Mouse (Mus musculus) MEL (cell line): Measurements from ENCODE around the gene Srprb. TPM values are rescaled to one million over a fixed set of nuclear protein-coding genes. Genes with fewer than 3 reads are reported as not detected.
A peak's percentile ranks its signal among the peaks of the same experiment; 100 is the strongest.

ENCODE experiments used
- DNase-seq: peaks from one replicate; pipeline ENCODE4 v3.0.0; 2011; ENCODE audit warnings: low read depth, low spot score
- H3K27ac ChIP-seq: 2 replicates; pipeline ENCODE4 v1.5.1; 2012; ENCODE audit warnings: low read depth, mild to moderate bottlenecking, control low read depth, low read length, moderate library complexity; ENCODE audit not compliant: control insufficient read depth
- H3K27me3 ChIP-seq, 2 experiments: fragments of 150-350 bp in 1 of 2; sonication (generic) in 1 of 2; 2 replicates each; pipeline ENCODE4 v1.6.1; 2012; ENCODE audit warnings: low read length in 2 of 2, mild to moderate bottlenecking in 2 of 2, improper control_type of control experiment in 1 of 2, moderate library complexity in 1 of 2; ENCODE audit not compliant: insufficient read depth in 2 of 2, control insufficient read depth in 1 of 2
- H3K36me3 ChIP-seq, 2 experiments: 2 replicates each; pipeline ENCODE4 v1.6.1; 2012 to 2014; ENCODE audit warnings: low read length in 2 of 2, improper control_type of control experiment in 1 of 2, inconsistent platforms in 1 of 2, mild to moderate bottlenecking in 1 of 2; ENCODE audit not compliant: insufficient read depth in 2 of 2, control insufficient read depth in 1 of 2
- H3K4me1 ChIP-seq, 2 experiments: fragments of 150-350 bp in 1 of 2; sonication (generic) in 1 of 2; 2 replicates each; pipeline ENCODE4 v1.6.1; 2012; ENCODE audit warnings: low read length in 2 of 2, improper control_type of control experiment in 1 of 2, mild to moderate bottlenecking in 1 of 2; ENCODE audit not compliant: insufficient read depth in 2 of 2, control insufficient read depth in 1 of 2
- H3K4me3 ChIP-seq, 2 experiments: fragments of 150-350 bp in 1 of 2; sonication (generic) in 1 of 2; 2 replicates each; pipeline ENCODE4 v1.5.1; 2012; ENCODE audit warnings: low read depth in 2 of 2, low read length in 2 of 2, mild to moderate bottlenecking in 2 of 2, moderate library complexity in 2 of 2, control low read depth in 1 of 2, improper control_type of control experiment in 1 of 2; ENCODE audit not compliant: control insufficient read depth in 1 of 2, insufficient read depth in 1 of 2
- H3K79me2 ChIP-seq: 2 replicates; pipeline ENCODE4 v1.6.1; 2012; ENCODE audit warnings: mild to moderate bottlenecking, low read length, moderate library complexity; ENCODE audit not compliant: control insufficient read depth, poor library complexity, insufficient read depth
- H3K9ac ChIP-seq: 2 replicates; pipeline ENCODE4 v1.6.1; 2012; ENCODE audit warnings: low read depth, mild to moderate bottlenecking, control low read depth, low read length, moderate library complexity; ENCODE audit not compliant: control insufficient read depth, poor library complexity, severe bottlenecking
- H3K9me3 ChIP-seq: fragments of 150-350 bp; sonication (generic); replicated peaks from 2 replicates; pipeline ENCODE4 v1.6.1; 2012; ENCODE audit warnings: mild to moderate bottlenecking, low read length, improper control_type of control experiment, moderate library complexity; ENCODE audit not compliant: insufficient read depth
- BHLHE40 ChIP-seq: IDR thresholded peaks from 2 replicates; pipeline ENCODE4 v1.6.1; 2012; ENCODE audit warnings: low read depth, mild to moderate bottlenecking, inconsistent platforms, low read length, improper control_type of control experiment, borderline replicate concordance
- CHD2 ChIP-seq: IDR thresholded peaks from 2 replicates; pipeline ENCODE4 v1.6.1; 2011; ENCODE audit warnings: low read length, improper control_type of control experiment
- ETS1 ChIP-seq: IDR thresholded peaks from 2 replicates; pipeline ENCODE4 v1.6.1; 2012; ENCODE audit warnings: low read depth, mild to moderate bottlenecking, inconsistent platforms, low read length, improper control_type of control experiment, moderate library complexity
- GABPA ChIP-seq: IDR thresholded peaks from 2 replicates; pipeline ENCODE4 v1.6.1; 2012; ENCODE audit warnings: low read depth, mild to moderate bottlenecking, inconsistent platforms, low read length, improper control_type of control experiment, moderate library complexity
- GATA1 ChIP-seq: IDR thresholded peaks from 2 replicates; pipeline ENCODE4 v1.6.1; 2011; ENCODE audit warnings: low read depth, low read length, improper control_type of control experiment
- HCFC1 ChIP-seq: IDR thresholded peaks from 2 replicates; pipeline ENCODE4 v1.6.1; 2012; ENCODE audit warnings: low read depth, mild to moderate bottlenecking, inconsistent platforms, low read length, improper control_type of control experiment, moderate library complexity
- KAT2A ChIP-seq: conservative IDR thresholded peaks from 2 replicates; pipeline ENCODE4 v1.6.1; 2012; ENCODE audit warnings: low read depth, low read length, improper control_type of control experiment, inconsistent platforms
- MAFK ChIP-seq: IDR thresholded peaks from 2 replicates; pipeline ENCODE4 v1.6.1; 2011; ENCODE audit warnings: low read depth, mild to moderate bottlenecking, low read length, improper control_type of control experiment, borderline replicate concordance
- MAX ChIP-seq: IDR thresholded peaks from 2 replicates; pipeline ENCODE4 v1.6.1; 2011; ENCODE audit warnings: low read length, improper control_type of control experiment
- MAZ ChIP-seq: IDR thresholded peaks from 2 replicates; pipeline ENCODE4 v1.6.1; 2012; ENCODE audit warnings: low read depth, mild to moderate bottlenecking, inconsistent platforms, low read length, improper control_type of control experiment
- MEF2A ChIP-seq: IDR thresholded peaks from 2 replicates; pipeline ENCODE4 v1.6.1; 2014; ENCODE audit warnings: low read depth, mild to moderate bottlenecking, inconsistent platforms, low read length, improper control_type of control experiment; ENCODE audit not compliant: poor library complexity, insufficient replicate concordance, severe bottlenecking; ENCODE audit errors: extremely low read depth
- MXI1 ChIP-seq: IDR thresholded peaks from 2 replicates; pipeline ENCODE4 v1.6.1; 2011; ENCODE audit warnings: mild to moderate bottlenecking, low read depth, low read length, improper control_type of control experiment
- MYB ChIP-seq: IDR thresholded peaks from 2 replicates; pipeline ENCODE4 v1.6.1; 2011; ENCODE audit warnings: mild to moderate bottlenecking, low read depth, low read length, improper control_type of control experiment
- MYC ChIP-seq: IDR thresholded peaks from 2 replicates; pipeline ENCODE4 v1.6.1; 2011; ENCODE audit warnings: low read depth, mild to moderate bottlenecking, low read length, improper control_type of control experiment, moderate library complexity
- NELFE ChIP-seq: IDR thresholded peaks from 2 replicates; pipeline ENCODE4 v1.6.1; 2011; ENCODE audit warnings: low read depth, low read length, improper control_type of control experiment
- NRF1 ChIP-seq: IDR thresholded peaks from 2 replicates; pipeline ENCODE4 v1.6.1; 2014; ENCODE audit warnings: low read depth, mild to moderate bottlenecking, inconsistent platforms, low read length, improper control_type of control experiment, moderate library complexity; ENCODE audit not compliant: poor library complexity, insufficient read depth, severe bottlenecking
- POLR2A ChIP-seq, 2 experiments: IDR thresholded peaks; 2 replicates each; pipeline ENCODE4 v1.6.1; 2011 to 2012; ENCODE audit warnings: low read length in 2 of 2, mild to moderate bottlenecking in 2 of 2, control low read depth in 1 of 2, improper control_type of control experiment in 1 of 2, low read depth in 1 of 2, moderate library complexity in 1 of 2; ENCODE audit not compliant: control insufficient read depth in 1 of 2, insufficient read depth in 1 of 2, poor library complexity in 1 of 2
- POLR2AphosphoS2 ChIP-seq: IDR thresholded peaks from 2 replicates; pipeline ENCODE4 v1.6.1; 2011; ENCODE audit warnings: low read length, improper control_type of control experiment
- POLR2AphosphoS5 ChIP-seq: IDR thresholded peaks from 2 replicates; pipeline ENCODE4 v1.6.1; 2012; ENCODE audit warnings: low read depth, borderline replicate concordance, mild to moderate bottlenecking, inconsistent platforms, low read length, moderate library complexity, mixed read lengths
- RAD21 ChIP-seq: IDR thresholded peaks from 2 replicates; pipeline ENCODE4 v1.6.1; 2011; ENCODE audit warnings: mild to moderate bottlenecking, low read depth, low read length, improper control_type of control experiment
- RCOR1 ChIP-seq: IDR thresholded peaks from 2 replicates; pipeline ENCODE4 v1.6.1; 2012; ENCODE audit warnings: low read depth, mild to moderate bottlenecking, inconsistent platforms, low read length, improper control_type of control experiment
- SIN3A ChIP-seq: IDR thresholded peaks from 2 replicates; pipeline ENCODE4 v1.6.1; 2012; ENCODE audit warnings: low read length, improper control_type of control experiment, inconsistent platforms
- SMC3 ChIP-seq: IDR thresholded peaks from 2 replicates; pipeline ENCODE4 v1.6.1; 2011; ENCODE audit warnings: low read depth, low read length, improper control_type of control experiment
- TAL1 ChIP-seq: IDR thresholded peaks from 2 replicates; pipeline ENCODE4 v1.6.1; 2012; ENCODE audit warnings: mild to moderate bottlenecking, inconsistent platforms, low read length, moderate library complexity, mixed read lengths
- TBP ChIP-seq: IDR thresholded peaks from 2 replicates; pipeline ENCODE4 v1.8.0; 2011; ENCODE audit warnings: low read depth, low read length, improper control_type of control experiment
- TCF12 ChIP-seq: IDR thresholded peaks from 2 replicates; pipeline ENCODE4 v1.6.1; 2014; ENCODE audit warnings: low read depth, mild to moderate bottlenecking, inconsistent platforms, low read length, improper control_type of control experiment, moderate library complexity
- UBTF ChIP-seq: IDR thresholded peaks from 2 replicates; pipeline ENCODE4 v1.6.1; 2012; ENCODE audit warnings: low read depth, mild to moderate bottlenecking, inconsistent platforms, low read length, improper control_type of control experiment, moderate library complexity, borderline replicate concordance; ENCODE audit not compliant: insufficient read depth
- USF2 ChIP-seq, 2 experiments: IDR thresholded peaks; 2 replicates each; pipeline ENCODE4 v1.6.1; 2011 to 2012; ENCODE audit warnings: improper control_type of control experiment in 2 of 2, low read length in 2 of 2, borderline replicate concordance in 1 of 2, inconsistent platforms in 1 of 2, low read depth in 1 of 2, mild to moderate bottlenecking in 1 of 2; ENCODE audit not compliant: insufficient read depth in 1 of 2
- ZMIZ1 ChIP-seq: IDR thresholded peaks from 2 replicates; pipeline ENCODE4 v1.6.1; 2012; ENCODE audit warnings: low read depth, mild to moderate bottlenecking, inconsistent platforms, low read length, improper control_type of control experiment, moderate library complexity
- polyA plus RNA-seq, 2 experiments: library from polyadenylated mRNA; stranded (reverse) in 1 of 2; unstranded in 1 of 2; fragments of >175 nt in 1 of 2; fragments of >200 nt in 1 of 2; gene quantifications; 2 replicates each; pipeline versions ENCODE4 v1.2.1 to v1.2.4; 2012; ENCODE audit warnings: low replicate concordance in 2 of 2, low read depth in 1 of 2; ENCODE audit not compliant: insufficient read length in 2 of 2, insufficient read depth in 1 of 2, missing spikeins in 1 of 2
- total RNA-seq: library from RNA; depleted of rRNA; stranded (reverse); fragments of 300-350 nt; gene quantifications from 2 replicates; pipeline ENCODE4 v1.2.3, GENCODE M21; 2012; rRNA removed

The Srprb gene
- total RNA-seq: 62.0 and 71.5 TPM in 2 replicates
- polyA plus RNA-seq: 10 to 100 TPM in 1 of 2 experiments, not detected in 1; 85.0 TPM

DNA sequence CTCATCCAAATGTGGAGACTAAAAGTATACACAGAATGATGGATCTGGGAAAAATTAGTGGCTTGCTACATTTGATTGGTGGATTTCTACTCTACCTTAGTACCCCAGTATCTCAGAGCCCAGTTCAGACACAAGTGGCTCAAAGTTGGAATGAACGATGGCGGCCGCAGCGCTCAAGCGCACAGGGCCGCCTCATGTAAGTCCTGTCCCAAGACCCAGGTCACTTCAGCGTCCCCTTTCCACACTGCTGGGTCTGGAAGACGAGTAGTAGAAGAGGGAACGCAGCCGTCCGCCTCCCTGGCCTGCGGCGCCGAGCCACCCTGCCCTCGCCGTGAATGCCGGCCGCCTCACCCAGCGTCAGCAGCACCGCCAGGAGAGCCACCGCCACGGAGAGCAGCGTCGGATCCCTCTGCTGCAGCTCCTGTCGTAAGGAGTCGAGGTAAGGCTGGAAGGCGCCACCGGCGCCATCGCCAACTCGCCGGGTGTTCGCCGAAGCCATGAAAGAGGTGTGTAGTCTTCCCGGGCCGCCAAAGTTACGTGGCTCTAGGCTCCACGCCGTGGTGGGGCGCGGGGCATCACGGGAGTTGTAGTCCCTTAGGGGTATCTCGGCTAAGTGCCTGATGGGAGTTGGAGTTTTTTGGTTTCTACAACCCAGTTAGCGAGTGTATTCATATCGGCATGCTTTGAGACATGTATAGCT lies at the start of gene Srprb:
Srprb (minus strand) TSS at position 577 of the 700 bp plus-strand sequence.
- Histone ChIP-seq H3K27ac (peak within 1 kb of the TSS; percentile 36), H3K9ac (peak within 1 kb of the TSS; percentile 95), H3K27me3 (no peaks in the 10 kb centered on the region), H3K4me3 (peak within 1 kb of the TSS; percentile 91 to 97)
- peak; percentile 94 for DNase-seq
- TF ChIP-seq POLR2A (IDR thresholded peaks at IDR 0.05; ENCODE audit: control insufficient read depth in 1 of 2, insufficient read depth in 1 of 2, low read depth in 1 of 2, low read length in 2 of 2, poor library complexity in 1 of 2) (peak; percentile 80 to 88), MEF2A (no peak), GATA1 (peak; percentile 57), CHD2 (no peak), MXI1 (peak; percentile 96), KAT2A (peak; percentile 92), HCFC1 (peak; percentile 100), RCOR1 (no peak), GABPA (no peak), MYC (peak; percentile 94), UBTF (no peak), SMC3 (no peak), POLR2AphosphoS2 (peak; percentile 60; the same call in 1 of the 2 replicates), NELFE (peak; percentile 75), MAZ (no peak), TAL1 (no peak), RAD21 (no peak), NRF1 (no peak), ETS1 (no peak), MAFK (no peak), MYB (no peak), MAX (peak; percentile 61; the same call in 1 of the 2 replicates), SIN3A (peak; percentile 94), TBP (peak; percentile 93), POLR2AphosphoS5 (no peak), BHLHE40 (no peak), TCF12 (0 out of 2 replicates have a peak, but pooled peaks have one; percentile 23), USF2 (IDR thresholded peaks at IDR 0.05; ENCODE audit: borderline replicate concordance in 1 of 2, insufficient read depth in 1 of 2, low read depth in 1 of 2, low read length in 2 of 2) (no peak), ZMIZ1 (no peak)
- TF ChIP-seq, all 39 proteins: peak for 12
- H3K36me3 ChIP-seq: peaks cover 7 to 10% of the 10 kb centered on the region in 2 experiments; a peak in 3 of 4 replicates
- H3K9me3 ChIP-seq: no peaks in the 10 kb centered on the region
- peaks cover 14% of the 10 kb centered on the region for H3K79me2 ChIP-seq
- H3K4me1 ChIP-seq: 0 out of 4 replicates have a peak, but pooled peaks cover 0 to 8% of the 10 kb centered on the region in 2 experiments
